Mouse (Mus musculus) lung, postnatal 25 days (tissue): Measurements from ENCODE around the gene Fam234b.

Experiments used
- DNase-seq: peaks from one replicate; pipeline ENCODE4 v3.0.0; 2022; ENCODE audit warnings: low spot score

The Fam234b gene

GRCm38 (mm10) chr6:135197921-135198532, at the start of gene Fam234b, which contains the start of gene Hebp1:
TSS of gene Fam234b (plus strand) at chr6:135197977.
TSS of gene Hebp1 (minus strand) at chr6:135198022.
- peak; percentile 78 for DNase-seq

DNA sequence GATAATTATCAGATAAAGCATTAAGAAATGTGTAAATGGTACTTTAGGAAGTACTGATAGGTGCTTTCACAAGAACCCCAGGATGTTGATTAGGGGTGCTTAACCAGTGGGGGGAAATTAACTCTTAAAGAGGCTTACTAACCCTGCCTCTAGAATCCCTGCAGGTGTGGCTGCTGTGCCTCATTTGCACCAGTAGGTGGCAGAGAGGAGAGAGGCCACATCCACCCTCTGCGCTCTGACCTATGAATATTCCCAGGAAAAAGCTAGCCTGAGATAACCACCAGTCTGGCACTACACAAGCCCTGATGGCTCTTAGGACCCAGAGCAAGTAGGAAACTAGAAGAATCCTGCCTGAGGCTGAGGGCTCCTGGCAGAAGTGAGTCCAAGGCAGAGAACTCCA, 49.3 kb upstream of the Fam234b start:
- peak; percentile 36 for DNase-seq

DNA sequence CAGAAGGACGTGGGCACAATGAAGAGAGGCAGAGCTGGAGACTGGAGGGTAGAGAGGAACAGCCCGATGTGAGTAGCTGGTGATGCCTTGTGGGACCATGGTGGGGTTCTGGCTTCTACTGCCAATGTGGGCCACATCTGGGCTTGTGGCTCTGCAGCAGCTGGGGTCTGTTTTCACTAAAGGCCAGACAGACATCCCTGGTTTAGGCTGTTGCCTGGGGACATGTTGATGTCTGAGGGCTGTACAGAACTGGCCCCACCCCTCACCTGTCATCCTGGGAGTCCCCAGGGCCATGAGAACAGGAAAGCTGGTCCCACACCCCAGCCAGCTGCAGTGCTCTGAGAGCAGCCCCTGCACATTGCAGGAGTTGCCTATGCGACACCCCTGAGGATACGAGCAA, 48.6 kb upstream of the Fam234b start:
- no peak for DNase-seq

DNA sequence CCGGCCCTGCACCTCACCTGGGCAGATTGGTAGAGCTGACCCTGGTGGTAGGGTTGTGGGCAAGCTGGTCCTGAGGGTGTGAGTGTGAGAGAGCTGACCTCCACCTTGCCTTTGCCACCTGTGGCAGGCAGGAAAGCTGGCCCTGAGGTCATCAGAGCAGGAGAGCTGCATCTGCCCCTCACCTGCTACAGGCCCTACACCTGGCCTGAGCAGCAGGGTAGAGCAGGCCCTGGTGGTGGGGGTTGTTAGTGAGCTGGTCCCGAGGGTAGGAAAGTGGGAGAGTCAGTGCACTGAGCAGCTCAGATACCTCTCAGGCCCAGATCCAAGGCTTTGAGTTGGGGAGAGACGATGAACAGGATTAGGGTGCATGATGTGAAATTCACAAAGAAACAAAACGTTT, 48.1 kb upstream of the Fam234b start:
- DNase-seq: no peak

DNA sequence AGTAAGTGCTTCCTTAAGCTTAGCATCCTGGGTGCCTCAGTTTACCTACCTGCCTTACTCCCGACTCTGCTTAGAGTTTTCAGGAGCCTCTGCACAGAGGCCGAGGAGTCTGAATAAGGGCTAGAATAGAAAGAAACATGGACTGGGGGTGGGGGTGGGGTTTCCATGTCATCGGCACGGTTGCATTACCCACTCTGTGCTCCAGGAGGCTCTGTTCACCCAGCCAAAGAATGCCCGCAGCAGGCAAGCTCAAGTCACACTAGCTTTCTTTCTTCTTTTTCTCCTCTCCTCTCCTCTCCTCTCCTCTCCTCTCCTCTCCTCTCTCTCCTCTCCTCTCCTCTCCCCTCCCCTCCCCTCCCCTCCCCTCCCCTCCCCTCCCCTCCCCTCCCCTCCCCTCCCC, 47.5 kb upstream of the Fam234b start:
- no peak for DNase-seq

DNA sequence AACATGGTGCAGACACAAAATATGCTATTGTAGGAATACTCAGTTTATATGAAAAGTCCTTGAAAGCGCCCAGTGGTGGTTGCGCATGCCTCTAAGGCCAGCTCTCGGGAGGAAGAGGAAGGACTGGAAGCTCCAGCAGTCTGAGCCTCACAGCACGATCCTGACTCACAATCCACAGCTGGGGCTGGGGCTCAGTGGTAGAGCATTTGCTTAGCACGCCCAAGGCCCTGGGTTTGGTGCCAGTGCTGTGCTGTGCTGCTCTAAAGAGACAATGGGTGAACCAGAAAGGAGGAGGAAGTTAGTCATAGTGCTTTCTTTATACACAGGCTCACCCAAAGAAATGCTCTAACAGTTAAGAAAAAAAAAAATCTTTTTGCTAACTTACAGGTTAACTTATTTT, 44.1 kb upstream of the Fam234b start:
- DNase-seq: no peak

- DNase-seq: no peak
Measured at GRCm38 (mm10) chr6:135156597-135156996, 41.2 kb upstream of the Fam234b start.

- no peak for DNase-seq
Measured at GRCm38 (mm10) chr6:135157496-135157895, 40.3 kb upstream of the Fam234b start.

DNA sequence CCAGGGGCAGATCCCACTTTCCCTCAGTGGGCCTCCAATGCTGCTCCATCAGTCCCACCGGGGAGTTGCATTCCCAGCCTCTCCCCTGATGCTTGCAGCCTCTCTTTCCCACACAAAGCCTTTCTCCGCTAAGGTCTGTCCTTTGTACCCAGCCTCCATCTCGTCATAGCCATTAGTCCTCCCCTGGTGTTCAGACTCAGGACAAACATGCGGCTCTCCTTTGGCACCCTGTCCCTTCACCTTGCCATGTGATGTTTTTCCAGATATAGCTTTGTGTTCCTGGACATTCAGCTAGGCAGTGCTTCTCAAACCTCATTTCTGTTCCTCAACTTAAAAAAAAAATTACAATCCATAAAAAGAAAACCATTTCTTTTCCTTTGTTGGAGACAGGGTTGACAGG, 39.3 kb upstream of the Fam234b start:
- DNase-seq: no peak

GRCm38 (mm10) chr6:135161356-135161755, 36.4 kb upstream of the Fam234b start:
- DNase-seq: no peak

DNA sequence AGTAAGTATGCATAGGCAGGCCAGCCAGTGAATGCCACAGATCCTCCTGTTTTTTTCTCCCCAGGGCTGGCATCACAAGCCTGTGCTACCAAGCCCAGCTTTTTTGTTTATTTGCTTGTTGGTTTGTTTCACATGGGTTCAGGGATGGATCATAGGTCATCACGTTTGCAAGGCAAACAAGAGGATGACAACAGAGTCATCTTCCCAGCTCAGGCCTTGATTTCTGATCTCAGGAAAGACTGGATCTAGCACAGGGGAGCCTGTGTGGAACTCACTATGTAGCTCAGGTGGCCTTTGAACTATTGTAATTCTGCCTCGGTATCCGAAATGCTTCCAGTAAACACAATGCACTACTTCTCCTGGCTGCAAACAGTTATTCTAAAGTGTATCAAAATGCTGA, 35.5 kb upstream of the Fam234b start:
- DNase-seq: no peak

DNA sequence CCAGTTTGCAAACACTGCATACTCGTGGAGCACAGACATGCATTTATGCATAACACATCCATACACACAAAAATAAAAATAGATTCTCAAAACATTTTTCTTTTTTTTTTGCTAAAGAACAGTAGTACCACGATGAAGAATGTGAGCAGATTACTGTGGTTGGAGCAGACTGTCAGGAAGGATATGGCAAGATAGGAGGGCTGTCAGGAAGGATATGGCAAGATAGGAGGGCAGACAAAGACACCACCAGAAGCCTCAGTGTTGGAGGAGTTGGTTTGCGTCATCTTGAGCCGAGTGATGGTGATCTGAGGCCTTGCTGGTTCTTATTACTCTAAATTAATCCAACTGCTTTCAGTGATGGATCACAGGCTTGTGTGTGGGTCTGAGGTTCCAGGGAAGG, 34.9 kb upstream of the Fam234b start:
- no peak for DNase-seq

DNA sequence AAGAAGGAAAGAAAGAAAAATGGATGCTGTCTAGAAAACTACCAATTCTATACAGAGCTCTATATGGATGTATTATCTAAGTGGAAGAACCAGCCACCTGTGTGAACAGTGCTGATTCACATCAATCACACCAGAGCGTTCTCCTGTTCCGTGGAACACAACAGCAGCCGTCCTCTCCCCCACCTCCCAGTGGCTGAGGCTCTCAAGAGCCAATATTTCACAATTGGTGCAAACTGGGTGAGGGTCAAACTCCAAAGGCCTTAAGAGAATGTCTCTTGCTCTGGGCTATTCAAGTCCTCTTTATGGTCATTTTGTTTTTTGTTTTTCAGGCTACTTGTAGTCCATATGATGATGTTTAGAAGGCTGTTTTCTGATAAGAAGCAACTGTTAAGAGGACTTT, 32.6 kb upstream of the Fam234b start:
- DNase-seq: no peak

- no peak for DNase-seq
Measured at GRCm38 (mm10) chr6:135165706-135166105, 32.1 kb upstream of the Fam234b start.

- DNase-seq: no peak
Measured at GRCm38 (mm10) chr6:135166262-135166661, 31.5 kb upstream of the Fam234b start.

GRCm38 (mm10) chr6:135166712-135167111, 31.1 kb upstream of the Fam234b start:
- DNase-seq: no peak

DNA sequence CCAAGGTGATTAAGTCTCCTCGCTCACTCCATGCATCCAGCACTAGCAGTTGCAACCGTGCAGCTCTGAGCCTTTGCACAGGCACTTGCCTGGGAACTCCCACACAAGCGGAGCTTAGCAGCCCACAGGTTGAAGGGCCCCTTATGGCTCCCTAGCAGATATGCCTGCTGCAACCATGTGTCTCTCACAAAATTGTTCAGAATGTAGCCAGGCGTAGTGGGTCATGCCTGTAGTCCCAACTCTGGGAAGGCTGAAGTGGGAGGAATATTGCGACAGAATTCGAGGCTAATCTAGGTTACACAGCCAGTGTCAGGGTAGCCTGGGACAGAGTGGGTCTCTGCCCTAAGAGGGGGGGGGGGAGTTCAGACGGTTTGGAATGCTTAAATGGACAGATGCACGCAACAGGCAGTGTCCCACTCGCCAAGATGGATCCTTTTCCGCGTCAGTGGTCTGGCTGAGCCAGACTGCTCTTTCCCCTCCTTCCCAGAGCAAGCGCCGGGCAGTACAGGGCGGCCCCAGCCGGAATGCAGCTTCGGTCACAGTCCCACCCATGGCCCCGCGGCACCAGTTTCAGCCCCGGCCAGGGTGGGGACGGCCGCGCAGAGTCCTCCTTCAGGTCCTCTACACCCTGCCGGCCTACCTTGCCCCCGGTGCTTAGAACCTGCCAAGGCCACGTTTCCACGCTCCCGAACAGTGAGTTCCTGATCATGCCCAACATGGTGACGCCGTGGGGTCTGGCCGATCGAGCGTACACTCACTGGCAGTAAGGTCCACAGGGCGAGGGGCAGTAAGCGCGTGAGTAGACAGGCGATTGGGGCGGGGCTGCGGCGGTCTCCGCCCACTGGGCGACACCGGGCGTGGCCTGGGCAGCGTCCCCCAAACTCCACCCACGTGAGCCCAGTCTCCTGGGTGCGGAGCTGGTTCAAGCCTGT, 30.1 kb upstream of the Fam234b start:
- DNase-seq: peak; percentile 88

DNA sequence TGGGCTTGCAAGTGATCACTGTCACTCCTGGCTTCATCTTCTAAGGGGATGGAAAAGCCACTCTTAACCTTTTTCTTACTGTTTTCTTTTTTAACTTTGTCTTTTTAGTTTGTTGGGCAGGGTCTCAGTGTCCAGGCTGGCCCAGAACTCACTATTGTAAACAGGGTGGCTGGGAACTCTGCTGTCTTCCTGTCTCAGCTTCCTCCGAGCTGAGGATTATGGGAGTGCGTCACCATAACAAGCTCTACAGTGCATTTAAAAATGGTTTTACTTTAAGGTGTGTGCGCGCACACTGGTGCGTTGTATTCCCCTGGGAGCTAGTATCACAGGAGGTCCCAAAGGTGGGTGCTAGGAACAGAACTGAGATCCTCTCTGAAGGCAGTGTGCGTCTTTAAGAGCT, 29.3 kb upstream of the Fam234b start:
- DNase-seq: peak; percentile 66

DNA sequence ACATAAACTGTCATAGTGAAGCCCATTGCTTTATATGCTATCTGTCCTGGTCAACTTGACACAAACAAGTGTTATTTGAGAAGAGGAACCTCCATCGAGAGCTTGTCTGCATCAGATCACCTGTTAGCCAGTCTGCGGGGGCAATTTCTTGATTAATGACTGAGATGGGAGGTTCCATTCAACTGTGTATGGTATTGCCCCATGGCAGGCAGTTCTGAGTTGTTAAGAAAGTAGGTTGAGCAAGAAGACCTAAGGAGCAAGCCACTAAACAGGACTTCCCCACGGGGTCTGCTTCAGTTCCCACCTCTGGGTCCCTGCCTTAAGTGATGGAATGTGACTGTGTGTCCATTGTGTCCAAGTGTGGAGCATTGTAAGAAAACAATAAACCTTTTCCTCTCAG, 28.5 kb upstream of the Fam234b start:
- no peak for DNase-seq

GRCm38 (mm10) chr6:135171736-135172135, 26.0 kb upstream of the Fam234b start:
- DNase-seq: no peak

DNA sequence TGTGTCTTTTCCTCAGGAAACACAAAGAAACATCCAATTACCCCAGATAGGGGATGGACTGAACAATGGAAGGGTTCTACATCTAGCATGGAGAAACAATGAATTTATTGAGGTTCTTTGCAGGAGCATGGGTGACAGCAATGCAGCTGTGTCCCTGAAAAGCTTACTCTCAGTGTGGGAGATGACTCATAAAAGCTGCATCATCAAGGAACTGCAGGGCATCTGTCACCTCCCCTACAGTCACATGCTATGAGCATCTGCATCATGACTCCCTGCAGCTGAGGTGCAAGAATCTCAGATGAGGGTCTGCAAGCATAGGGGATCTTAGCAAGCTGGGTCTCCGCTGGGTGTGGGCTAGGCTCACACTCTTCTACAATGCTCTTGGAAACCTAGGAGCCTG, 22.8 kb upstream of the Fam234b start:
- no peak for DNase-seq

- no peak for DNase-seq
Measured at GRCm38 (mm10) chr6:135177271-135177670, 20.5 kb upstream of the Fam234b start.

DNA sequence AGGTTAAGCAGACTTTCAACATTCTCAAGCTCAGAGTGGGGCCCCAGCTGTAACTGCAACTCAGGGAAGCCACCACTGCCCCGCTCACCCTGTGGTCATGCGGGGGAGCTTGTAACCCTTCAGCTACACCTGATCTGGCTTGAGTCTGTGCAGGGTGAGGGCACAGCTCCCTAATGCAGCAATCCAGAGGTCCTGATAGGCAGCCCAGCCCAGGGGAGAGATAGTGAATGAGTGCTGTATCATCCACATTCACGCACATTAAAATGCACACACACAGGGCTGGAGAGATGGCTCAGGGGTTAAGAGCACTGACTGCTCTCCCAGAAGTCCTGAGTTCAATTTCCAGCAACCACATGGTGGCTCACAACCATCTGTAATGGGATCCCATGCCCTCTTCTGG, 19.2 kb upstream of the Fam234b start:
- no peak for DNase-seq

- DNase-seq: no peak
Measured at GRCm38 (mm10) chr6:135182925-135183324, 14.9 kb upstream of the Fam234b start.
